Mouse (Mus musculus): Measurements from ENCODE around the gene Noxo1.
"Not testable (repeated sequence)": the region's sequence is repeated elsewhere in the genome, so short reads cannot be mapped to it uniquely, and the experiment has no call there.

The Noxo1 gene

DNA sequence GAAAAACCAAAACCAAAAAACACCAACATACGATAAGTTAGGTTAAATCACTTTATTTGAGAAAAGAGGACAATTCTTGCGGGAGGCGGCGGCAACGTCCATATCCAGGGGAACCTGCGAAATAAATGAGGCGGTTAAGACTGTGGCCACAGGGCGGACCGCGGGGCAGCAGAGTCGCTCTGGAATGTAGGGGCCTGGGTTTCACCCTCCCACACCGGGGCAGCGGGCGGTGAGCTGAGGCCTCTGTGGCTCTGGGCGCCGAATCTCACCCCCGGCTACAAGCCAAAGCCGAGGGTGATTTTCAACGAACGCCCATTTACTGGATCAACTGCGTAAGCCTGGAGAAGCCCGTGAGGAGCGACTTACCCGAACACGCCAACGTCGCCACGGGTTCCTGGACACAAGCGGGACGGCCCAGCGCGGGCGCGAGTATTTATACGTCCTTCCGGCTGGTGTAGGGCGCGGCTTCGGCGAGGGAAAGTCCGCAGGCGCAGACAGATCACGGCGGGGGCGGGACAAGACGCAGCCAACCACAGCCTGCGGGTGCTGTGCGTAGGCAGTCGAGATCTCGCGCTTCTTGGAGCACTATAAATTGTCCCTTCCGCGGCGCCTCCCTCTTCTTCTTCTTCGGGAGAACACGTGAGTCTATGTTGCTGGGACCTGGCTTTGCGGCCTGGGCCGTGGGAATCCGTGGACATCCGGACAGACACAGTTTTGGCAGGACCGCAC, 23.6 kb downstream of the Noxo1 start:
- peak; percentile 98 for DNase-seq (ENCODE audit: low read depth, low spot score)

DNA sequence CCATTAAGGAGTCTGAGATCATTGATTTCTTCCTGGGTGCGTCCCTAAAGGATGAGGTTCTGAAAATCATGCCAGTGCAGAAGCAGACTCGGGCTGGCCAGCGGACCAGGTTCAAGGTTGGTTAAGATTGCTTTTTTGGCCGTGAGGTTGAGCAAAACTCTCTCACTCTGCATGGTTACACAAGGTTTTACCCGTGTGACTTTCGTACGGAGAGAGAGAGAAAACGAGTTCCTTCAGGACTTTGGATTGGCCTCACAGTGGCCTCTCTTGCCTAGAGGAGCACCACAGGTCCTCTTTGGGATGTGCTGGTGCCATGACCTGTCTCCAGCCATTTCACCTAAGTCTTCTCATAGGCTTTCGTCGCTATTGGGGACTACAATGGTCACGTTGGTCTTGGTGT, 24.6 kb downstream of the Noxo1 start:
- not testable (repeated sequence) for DNase-seq (ENCODE audit: low read depth, low spot score)

DNA sequence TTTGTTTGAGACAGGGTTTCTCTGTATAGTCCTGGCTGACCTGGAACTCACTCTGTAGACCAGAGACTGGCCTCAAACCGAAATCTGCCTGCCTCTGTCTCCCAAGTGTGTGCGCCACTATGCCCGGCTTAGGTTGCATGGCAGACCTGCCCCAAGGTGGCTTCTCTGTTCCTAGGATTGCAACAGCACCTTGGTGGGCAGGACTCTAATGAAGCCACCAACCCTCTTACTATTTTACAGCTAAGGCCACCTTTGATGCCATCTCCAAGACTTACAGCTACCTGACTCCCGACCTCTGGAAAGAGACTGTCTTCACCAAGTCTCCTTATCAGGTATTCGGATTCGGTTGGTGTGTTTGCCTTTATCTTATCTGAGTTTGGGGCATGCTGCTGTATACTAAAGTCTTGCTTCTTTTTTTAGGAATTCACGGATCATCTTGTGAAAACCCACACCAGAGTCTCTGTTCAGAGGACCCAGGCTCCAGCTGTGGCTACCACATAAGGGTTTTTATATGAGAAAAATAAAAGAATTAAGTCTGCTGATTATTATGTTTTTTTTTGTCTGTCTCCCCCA, 25.4 kb downstream of the Noxo1 start:
- DNase-seq (ENCODE audit: low read depth, low spot score): not testable (repeated sequence)

DNA sequence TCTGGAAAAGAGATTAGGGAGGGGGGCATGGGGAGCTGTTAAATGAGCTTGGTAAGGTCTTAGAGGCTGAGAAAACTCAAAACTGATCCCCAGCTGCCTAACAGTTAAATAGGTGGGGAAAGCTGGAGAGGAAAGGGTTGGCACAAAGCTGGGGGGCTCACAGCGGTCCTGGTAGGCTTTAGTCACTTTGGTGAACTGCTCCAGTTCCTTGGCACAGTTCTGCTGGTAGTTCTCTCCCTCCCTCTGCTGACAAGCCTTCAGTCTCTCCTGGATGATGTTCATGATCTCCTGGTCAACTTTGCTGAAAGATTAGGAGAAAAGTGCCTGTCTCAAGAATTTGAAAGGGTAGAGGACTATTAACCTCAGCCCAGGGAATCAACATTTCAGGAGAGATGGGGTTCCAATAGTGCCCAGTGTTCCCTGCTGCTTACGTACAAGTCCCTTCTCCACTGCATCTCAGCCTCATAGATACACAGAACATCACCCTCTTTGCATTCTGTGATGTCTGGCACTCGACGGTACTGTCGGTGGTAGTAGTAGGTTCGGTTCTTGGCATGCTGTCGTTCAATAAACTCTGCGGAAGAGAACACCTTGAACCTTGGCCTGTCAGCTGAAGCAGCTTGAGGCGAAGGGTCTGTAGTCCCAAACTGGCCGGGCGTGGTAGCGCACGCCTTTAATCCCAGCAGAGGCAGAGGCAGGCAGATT, 26.3 kb downstream of the Noxo1 start:
- DNase-seq (ENCODE audit: low read depth, low spot score): no peak

DNA sequence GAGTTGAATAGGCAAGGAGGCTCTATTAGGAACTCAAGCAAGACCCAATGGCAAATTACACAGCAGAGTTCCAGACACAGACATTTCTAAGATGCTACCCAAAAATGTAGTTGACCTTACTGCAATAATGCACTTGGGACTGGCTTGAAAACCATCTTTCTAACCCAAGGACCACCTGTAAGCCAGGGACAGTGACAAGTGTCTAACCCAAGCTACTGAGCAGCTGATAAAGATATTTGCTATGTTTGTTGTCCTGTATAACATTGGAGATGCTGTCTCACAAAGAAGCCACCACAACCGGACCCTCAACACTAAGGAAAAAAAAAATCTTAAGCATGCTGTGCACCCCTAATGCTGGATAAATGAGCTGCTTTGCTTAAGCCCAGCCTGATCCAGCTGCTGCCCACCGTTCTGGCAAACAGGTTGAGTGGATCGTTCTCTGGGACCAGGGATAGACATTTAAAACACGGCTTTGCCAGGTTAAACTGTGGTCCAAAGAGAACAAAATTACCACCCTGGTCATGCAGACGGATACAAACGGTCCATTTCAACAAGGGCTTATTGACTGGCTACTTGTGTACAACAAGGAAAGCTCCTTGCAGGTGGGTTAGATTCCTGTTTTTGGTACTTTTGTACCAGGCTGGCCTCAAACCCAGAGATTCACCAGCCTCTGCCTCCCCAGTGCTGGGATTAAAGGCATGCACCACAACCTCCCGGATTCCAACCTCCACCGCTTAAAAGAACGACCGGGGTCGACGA, 27.3 kb downstream of the Noxo1 start:
- DNase-seq (ENCODE audit: low read depth, low spot score): no peak

DNA sequence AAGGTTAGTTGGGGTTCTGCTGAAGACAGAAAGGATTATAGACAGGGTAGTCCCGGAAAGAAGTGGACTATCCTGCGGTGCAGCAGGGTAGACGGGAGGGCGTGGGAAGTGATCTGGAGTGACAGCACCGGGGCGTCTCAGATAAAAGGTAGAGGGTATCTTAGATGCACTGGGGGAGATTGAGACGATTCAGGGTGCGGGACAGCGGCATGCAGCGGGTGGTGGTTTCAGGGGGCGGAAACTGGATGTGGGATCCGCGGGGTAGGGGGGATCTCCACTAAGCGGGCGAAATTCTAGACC, 27.8 kb downstream of the Noxo1 start:
- no peak for DNase-seq (ENCODE audit: low read depth, low spot score)

DNA sequence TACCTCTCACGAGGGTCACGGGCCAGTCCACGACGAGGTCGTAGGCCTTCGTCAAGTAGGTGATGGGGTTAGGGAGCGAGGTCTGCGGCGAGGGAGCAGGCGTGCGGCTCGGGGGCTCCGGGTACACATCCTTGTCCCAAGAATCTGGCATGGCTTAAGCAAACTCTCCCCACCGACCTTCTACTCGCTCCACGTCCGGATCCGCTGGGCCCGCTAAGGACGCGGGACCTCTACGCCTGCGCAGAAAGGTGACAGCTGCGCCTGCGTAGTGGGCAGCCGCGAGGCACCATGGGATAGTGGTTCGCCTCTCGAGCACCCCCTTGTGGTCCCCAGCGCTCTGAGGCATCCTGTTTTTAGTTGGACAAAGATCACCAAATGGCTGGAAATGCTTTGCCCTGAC, 28.1 kb downstream of the Noxo1 start, which contains the start of gene Ndufb10:
Ndufb10 (minus strand) TSS at position 295 of the 400 bp plus-strand sequence.
- DNase-seq (ENCODE audit: low read depth, low spot score): peak; percentile 96

DNA sequence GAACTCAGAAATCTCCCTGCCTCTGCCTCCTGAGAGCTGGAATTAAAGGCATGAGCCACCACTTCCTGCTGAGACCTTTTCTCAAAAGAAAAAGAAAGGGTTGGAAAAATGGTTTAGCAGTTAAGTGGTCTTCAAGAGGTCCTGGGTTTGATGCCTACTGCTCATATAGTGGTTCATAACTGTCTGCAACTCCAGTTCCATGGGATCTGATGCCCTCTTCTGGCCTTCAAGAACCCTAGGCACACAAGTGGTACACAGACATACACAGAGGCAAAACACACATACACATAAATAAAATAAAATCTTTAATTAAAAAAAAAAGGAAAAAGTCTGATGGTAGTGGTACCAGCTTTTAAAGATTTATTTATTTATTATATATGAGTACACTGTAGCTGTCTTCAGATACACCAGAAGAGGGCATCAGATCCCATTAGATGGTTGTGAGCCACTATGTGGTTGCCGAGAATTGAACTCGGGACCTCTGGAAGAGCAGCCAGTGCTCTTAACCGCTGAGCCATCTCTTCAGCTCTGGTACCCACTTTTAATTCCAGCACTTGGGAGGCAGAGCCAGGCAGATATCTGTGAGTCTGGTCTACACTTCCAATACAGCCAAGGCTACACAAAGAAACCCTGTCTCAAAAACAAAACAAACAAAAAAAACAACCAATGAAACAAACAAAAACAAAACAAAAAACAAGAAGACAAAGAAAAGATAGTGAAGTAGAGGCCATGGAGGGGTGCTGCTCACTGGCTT, 29.8 kb downstream of the Noxo1 start:
- no peak for DNase-seq (ENCODE audit: low read depth, low spot score)

DNA sequence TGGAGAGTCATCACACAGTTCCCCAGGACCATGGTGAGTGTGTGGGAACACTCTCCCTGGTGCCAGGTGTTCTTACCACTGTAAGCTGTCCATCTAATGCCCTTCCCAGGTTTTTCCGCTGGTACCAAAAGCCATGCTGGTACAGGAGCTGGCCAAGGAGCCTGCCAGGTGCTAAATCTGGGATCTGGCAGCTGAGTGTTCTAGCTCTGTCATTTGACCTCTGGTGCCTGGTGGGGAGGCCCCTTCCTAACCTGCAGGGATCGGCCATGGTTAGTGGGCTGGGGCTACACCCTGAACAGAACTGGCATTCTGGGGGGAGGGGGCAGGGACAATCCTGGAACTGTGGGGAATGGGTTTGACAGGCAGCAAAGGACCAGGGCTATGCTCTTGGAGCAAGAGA, 31.6 kb downstream of the Noxo1 start, which contains the start of gene Rpl3l:
Rpl3l (plus strand) TSS at position 203 of the 400 bp plus-strand sequence.
- no peak for DNase-seq (ENCODE audit: low read depth, low spot score)

DNA sequence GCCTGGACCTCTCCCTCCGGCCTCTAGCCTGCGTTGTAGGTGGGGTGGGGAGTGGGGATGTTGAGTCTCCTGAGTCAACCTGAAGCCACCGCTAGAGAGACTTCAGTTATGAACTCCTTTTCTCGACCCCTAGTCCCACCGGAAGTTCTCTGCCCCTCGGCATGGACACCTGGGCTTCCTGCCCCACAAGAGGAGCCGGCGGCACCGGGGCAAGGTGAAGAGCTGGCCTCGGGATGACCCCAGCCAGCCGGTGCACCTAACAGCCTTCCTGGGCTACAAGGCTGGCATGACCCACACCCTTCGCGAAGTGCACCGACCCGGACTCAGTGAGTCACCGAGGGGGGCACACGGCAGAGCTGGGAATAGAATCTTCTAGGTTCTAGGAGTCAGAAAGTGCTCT, 32.1 kb downstream of the Noxo1 start:
- no peak for DNase-seq (ENCODE audit: low read depth, low spot score)

DNA sequence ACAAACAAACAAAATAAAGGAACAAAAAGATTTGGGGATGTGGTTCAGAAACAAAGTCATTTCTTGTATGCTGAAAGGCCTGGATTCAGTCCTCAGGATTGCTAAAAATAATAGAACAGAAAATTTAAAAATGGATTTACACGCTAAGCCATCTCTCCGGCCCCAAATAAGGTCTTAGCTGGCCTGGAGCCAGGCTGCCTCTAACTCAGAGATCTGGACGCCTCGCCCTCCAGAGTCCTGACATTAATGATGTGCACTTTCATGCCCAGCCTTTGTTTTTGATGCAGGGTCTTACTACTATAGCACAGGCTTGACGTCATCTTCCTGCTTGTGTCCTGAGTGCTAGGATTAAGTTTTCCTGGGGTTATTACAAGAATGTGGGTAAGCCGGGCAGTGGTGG, 33.0 kb downstream of the Noxo1 start:
- DNase-seq (ENCODE audit: low read depth, low spot score): no peak

DNA sequence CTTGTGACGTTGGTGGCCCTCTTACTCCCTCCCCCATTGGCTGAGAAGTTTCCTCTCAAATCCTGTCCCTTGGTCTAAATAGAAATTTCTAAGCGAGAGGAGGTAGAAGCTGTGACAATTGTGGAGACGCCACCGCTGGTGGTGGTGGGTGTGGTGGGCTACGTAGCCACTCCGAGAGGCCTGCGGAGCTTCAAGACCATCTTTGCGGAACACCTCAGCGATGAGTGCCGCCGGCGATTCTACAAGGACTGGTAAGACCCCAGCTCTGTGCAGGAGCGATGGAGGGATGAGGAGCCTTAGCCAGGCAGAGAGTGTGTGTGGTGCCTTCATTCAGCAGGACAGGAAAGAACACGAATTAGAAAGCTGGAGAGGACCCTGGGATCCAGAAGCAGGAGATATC, 34.8 kb downstream of the Noxo1 start:
- no peak for DNase-seq (ENCODE audit: low read depth, low spot score)

DNA sequence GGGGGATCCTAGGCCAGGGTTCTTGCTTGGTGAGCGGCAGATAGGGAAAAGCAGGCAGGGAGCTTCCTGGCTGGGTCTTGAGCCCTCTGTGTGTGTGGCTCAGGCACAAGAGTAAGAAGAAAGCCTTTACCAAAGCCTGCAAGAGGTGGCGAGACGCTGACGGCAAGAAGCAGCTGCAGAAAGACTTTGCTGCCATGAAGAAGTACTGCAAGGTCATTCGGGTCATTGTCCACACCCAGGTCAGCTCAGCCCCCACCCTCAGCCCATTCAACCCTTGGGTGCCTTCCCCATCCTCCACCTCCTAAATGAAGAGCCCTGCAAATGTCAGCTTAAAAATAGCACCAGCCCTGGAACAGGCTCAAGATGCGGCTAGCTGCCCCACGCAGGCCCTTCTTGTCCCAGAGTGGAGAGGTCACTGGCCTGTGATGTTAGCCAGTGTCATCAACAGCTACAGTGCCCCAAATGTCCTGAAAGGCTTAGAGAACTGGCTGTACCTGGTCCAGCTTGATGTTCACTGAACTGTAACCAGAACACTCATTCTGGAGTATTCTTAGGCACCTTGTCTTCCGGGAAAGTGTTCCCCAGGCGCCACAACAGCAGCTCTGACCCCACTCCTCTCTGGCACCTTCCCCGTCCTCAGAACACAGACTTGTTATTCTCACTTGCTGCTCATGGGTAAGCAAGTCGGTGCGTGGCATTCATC, 36.4 kb downstream of the Noxo1 start:
- no peak for DNase-seq (ENCODE audit: low read depth, low spot score)

DNA sequence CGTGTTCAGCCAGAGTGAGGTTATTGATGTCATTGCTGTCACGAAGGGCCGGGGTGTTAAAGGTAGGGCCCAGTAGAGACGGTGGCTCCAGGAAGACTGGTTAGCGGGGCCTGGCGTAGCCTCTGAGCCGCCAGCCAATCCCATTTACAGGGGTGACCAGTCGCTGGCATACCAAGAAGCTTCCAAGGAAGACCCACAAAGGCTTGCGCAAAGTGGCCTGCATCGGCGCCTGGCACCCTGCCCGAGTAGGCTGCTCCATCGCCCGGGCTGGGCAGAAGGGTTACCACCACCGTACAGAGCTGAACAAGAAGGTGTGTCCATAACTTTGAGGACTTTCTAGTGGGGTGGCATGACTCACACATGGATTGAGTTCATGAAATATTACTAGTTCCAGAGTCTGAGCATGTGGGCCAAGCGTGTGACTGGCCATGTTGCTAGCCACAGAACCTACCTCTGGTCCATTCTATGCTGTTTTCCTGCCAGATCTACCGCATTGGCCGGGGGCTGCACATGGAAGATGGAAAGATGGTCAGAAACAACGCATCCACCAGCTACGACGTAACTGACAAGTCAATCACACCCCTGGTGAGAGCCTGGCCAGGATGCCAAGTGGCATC, 37.5 kb downstream of the Noxo1 start:
- no peak for DNase-seq (ENCODE audit: low read depth, low spot score)

DNA sequence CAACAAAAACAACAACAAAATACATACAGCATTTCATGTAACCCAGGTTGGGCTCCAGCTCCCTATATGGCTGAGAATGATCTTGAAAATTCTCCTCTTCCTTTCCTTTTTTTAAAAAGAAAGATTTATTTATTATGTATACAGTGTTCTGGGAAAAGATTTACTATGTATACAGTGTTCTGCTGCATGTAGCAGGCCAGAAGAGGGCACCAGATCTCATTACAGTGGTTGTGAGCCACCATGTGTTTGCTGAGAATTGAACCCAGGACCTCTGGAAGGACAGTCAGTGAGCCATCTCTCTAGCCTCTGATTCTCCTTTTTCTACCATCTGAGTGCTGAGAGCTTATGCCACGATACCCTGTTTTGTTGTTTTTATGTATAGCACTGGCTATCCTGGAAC, 38.5 kb downstream of the Noxo1 start:
- no peak for DNase-seq (ENCODE audit: low read depth, low spot score)

DNA sequence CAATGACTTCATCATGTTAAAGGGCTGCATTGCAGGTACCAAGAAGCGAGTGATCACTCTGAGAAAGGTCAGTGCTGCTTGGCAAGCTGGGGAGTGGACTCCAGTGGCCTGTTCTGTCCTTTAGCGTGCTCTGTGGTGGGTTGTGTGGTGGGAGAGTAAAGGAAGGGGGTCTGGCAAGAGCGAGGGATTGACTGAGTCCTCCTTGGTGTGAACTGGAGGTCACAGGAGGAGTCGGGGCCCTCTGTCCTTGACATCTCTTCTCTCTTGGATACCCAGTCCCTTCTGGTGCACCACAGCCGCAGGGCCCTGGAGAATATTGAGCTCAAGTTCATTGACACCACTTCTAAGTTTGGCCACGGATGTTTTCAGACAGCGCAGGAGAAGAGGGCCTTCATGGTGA, 39.4 kb downstream of the Noxo1 start:
- no peak for DNase-seq (ENCODE audit: low read depth, low spot score)

DNA sequence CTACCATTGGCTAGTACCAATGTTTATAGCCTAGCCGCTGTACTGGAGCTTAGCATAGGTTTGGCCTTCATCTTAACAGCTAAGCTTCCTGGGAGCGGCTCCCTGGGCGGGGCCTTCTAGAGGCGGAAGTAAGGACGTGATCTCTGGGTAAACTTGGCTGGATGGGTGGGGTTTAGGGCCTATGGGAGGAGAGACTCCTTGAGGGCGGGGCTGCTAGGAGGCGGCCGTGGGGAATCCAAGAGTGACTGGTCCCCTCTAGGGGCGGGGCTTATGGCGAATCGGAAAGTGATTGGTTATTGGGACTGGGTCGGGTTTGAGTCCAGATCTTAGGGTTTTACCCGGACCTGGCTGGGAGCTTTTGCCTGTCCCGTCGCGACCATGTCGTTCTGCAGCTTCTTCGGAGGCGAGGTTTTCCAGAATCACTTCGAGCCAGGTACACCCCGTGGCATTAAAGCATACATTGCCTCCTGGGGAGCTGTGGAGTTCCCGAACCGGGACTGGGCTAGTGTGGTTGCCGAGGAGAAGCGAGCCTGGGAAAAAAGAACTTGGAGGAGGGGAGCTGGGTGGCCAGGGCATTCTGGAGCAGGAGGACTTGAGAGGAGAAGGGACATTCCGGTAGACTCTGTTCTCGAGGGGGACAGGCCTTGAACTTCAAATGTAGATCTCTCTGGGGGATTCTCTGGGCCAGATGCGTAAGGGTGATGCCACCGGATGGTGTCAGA, 40.5 kb downstream of the Noxo1 start, which contains the start of gene Msrb1:
Msrb1 (plus strand) TSS at position 313 of the 722 bp plus-strand sequence.
- DNase-seq (ENCODE audit: low read depth, low spot score): peak; percentile 94

DNA sequence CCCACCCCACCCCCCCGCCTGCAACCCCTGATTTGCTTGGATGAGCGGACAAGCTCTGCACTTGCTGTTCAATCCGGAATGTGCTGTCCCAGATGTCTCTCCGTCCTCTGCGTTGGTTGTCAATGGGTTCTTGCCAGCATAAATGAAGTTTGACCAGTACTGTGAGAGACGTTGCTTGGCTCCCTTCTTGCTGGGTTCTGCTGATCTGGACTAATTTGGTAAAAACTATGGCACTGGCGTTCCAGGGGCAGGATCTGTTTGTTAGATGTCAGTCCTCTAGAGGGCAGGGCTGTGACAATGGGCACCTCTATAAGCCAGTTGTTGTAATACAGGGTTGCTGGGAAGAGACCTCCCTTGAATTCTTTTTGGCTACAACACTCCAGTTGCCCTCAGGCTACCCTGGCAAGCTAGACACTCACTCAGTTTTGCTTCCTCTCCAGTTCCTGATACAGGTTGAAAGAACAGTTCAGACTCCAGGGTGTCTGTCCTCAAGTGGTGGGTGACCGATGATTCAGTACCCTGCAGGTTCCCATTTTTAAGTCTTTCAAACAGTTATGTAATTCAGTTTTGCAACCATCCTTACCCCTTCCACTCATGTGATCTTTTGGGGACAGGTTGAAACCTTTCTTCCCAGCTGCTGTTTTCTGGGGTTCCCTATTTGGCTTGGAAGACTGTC, 41.2 kb downstream of the Noxo1 start:
- no peak for DNase-seq (ENCODE audit: low read depth, low spot score)

DNA sequence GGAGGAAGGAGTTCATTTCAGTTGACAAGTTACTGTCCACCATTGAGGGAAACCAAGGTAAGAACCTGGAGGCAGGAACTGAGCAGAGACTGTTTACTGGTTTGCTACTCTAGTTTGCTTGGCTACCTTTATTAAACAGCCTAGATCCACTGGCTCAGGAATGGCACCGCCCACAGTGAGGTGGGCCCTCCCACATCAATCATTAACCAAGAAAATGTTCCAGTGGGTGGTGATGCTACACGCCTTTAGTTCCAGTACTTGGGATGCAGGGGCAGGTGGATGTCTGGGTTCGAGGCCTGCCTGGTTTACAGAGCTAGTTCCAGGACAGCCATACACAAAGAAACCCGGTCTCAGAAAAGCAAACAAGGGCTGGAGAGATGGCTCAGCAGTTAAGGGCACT, 42.2 kb downstream of the Noxo1 start:
- no peak for DNase-seq (ENCODE audit: low read depth, low spot score)
